Mouse (Mus musculus) bone marrow, adult 2 months (tissue): ENCODE results near the gene Lmna.

Source experiments
- CTCF ChIP-seq: fragments of 200-500 bp; IDR thresholded peaks from 2 replicates; pipeline ENCODE4 v1.5.1; 2011; ENCODE audit warnings: low read length, control low read depth; ENCODE audit not compliant: control insufficient read depth, insufficient read depth
- POLR2A ChIP-seq: fragments of 200-500 bp; IDR thresholded peaks from 2 replicates; pipeline ENCODE4 v1.6.1; 2011; ENCODE audit warnings: low read depth, mild to moderate bottlenecking, control low read depth, low read length, borderline replicate concordance; ENCODE audit not compliant: control insufficient read depth

- TF ChIP-seq CTCF (no peak), POLR2A (no peak)
Observed at GRCm38 (mm10) chr3:88523027-88523426, 13.3 kb upstream of the Lmna start.
